Mouse (Mus musculus): Measurements from ENCODE around the gene Pard6b. TPM values are rescaled to one million over a fixed set of nuclear protein-coding genes. Genes with fewer than 3 reads are reported as not detected.

The Pard6b gene
- polyA plus RNA-seq, 1 experiment from 2014 or later, result 8.0 TPM

DNA sequence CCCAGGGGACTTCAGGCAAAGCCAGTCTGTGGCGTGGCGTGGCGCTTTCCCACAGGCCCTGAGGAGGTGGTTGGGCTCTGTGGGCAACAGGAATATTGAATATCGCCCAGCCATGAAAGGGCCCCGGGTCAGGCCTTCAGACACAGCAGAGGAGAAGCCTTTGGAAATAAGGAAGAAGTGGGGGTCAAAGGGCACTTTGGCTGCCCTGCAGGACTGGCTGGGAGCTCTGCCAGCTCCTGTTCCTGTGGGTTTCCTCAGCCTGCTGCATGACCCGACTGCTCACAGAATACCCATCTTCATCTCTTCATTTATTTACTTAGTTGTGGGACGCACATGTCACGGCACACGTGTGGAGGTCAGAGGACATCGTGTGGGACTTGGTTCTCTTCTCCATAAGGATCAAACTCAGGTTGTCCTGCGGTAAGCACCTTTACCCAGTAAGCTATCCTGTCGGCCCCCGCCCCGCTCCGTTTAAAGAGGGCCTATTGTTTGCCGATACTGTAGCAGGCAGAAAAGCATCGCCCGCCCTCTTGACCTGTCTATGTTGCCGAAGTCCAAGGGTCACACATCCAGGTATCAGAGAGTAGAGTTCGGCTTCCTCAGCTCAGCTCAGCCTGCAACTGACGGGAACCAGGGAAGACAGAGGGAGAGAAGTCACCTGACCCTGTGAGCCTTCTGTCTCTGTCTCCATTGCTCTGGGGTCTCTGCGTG is 67.1 kb downstream of the Pard6b start:
- H3K9me3 ChIP-seq (ENCODE audit: control insufficient read depth, low read length), result no peaks in the 10 kb centered on the region
- no peak overlapping the region for H3K27ac ChIP-seq (ENCODE audit: low read depth, low read length)
- no peak overlapping the region for H3K9ac ChIP-seq (ENCODE audit: low read length)
- H3K4me2 ChIP-seq, result no peak overlapping the region
- WGBS, result 63% methylated on average over 22 of the region's 22 CpGs
- DNase-seq (ENCODE audit: low spot score, missing footprints) (peak; percentile 76), ATAC-seq (ENCODE audit: low FRiP score) (no peak)
- no peak overlapping the region for H3K4me3 ChIP-seq (ENCODE audit: low read depth, low read length)
- no peaks in the 10 kb centered on the region for H3K36me3 ChIP-seq (ENCODE audit: control insufficient read depth, insufficient read depth, low read length)
- no peaks in the 10 kb centered on the region for H3K4me1 ChIP-seq (ENCODE audit: control insufficient read depth, insufficient read depth, low read length)
- H3K27me3 ChIP-seq (ENCODE audit: control insufficient read depth, insufficient read depth, low read length), result no peaks in the 10 kb centered on the region

DNA sequence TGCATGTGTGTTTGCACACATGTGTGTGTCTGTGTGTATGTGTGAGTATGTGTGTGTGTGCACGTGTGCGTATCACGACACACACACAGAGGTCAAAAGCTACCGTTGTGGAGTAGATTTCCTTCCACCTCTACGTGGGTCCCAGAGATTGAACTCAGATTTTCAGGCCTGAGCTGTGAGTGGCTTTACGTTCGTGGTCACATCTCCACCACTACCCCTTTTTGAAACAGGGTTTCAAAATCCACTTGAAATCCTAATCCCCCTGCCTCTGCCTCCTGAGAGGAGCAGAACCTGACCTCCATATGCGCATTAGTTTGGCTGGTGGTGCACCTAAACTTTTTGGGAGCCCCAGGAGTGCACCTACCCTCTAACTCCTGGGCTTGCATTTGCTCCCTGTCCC is 68.4 kb downstream of the Pard6b start:
- Histone ChIP-seq H3K4me3 (ENCODE audit: low read depth, low read length) (no peak overlapping the region), H3K36me3 (ENCODE audit: control insufficient read depth, insufficient read depth, low read length) (no peaks in the 10 kb centered on the region), H3K4me1 (ENCODE audit: control insufficient read depth, insufficient read depth, low read length) (peaks cover 6% of the 10 kb centered on the region), H3K27ac (ENCODE audit: low read depth, low read length) (no peak overlapping the region), H3K27me3 (ENCODE audit: control insufficient read depth, insufficient read depth, low read length) (no peaks in the 10 kb centered on the region), H3K9ac (ENCODE audit: low read length) (no peak overlapping the region), H3K9me3 (ENCODE audit: control insufficient read depth, low read length) (no peaks in the 10 kb centered on the region), H3K4me2 (no peak overlapping the region)
- ATAC-seq (ENCODE audit: low FRiP score) (no peak), DNase-seq (ENCODE audit: low spot score, missing footprints) (peak; percentile 56)
- WGBS, result 91% methylated on average over 8 of the region's 8 CpGs

Small RNAs within 50 kb of the gene (microRNA-seq; reads per million reads assigned to microRNA genes)
- gene Gm24327, result not detected

Other genes starting within 250 kb of the Pard6b start
- gene Ptpn1, start 148.9 kb upstream of the Pard6b start, polyA plus RNA-seq (2014; fragmentation: Nextera tagmentation; extraction: Ambion mirVana), result 89.8 and 92.6 TPM in 2 replicates
- gene Ripor3, start 70.4 kb upstream of the Pard6b start, polyA plus RNA-seq (2014; fragmentation: Nextera tagmentation; extraction: Ambion mirVana), result 0.57 and 0.75 TPM in 2 replicates
- gene Adnp, start 126.1 kb downstream of the Pard6b start, polyA plus RNA-seq (2014; fragmentation: Nextera tagmentation; extraction: Ambion mirVana), result 6.0 and 9.7 TPM in 2 replicates
- 23.8 and 24.6 TPM in 2 replicates for gene Gm20716, start 149.4 kb downstream of the Pard6b start, polyA plus RNA-seq (2014; fragmentation: Nextera tagmentation; extraction: Ambion mirVana)
- gene Dpm1, start 149.6 kb downstream of the Pard6b start, polyA plus RNA-seq (2014; fragmentation: Nextera tagmentation; extraction: Ambion mirVana), result 75.4 and 92.2 TPM in 2 replicates
- gene Mocs3, start 149.6 kb downstream of the Pard6b start, polyA plus RNA-seq (2014; fragmentation: Nextera tagmentation; extraction: Ambion mirVana), result 8.0 TPM in 2 replicates
- 1.2 and 1.7 TPM in 2 replicates for gene Kcng1, start 200.7 kb downstream of the Pard6b start, polyA plus RNA-seq (2014; fragmentation: Nextera tagmentation; extraction: Ambion mirVana)

All from midbrain, embryonic 11.5 days (tissue).